Mouse (Mus musculus): ENCODE data around the gene Olfr177. TPM values are rescaled to one million over a fixed set of nuclear protein-coding genes. Genes with fewer than 3 reads are reported as not detected.

Olfr177 gene
- total RNA-seq (2015; ENCODE audit: low replicate concordance) (not detected in 2 replicates), total RNA-seq (2017; ENCODE audit: low replicate concordance) (not detected in 2 replicates)

GRCm38 (mm10) chr16:58874668-58875067 is at the start of gene Olfr177:
Gene Olfr177, minus strand, starts transcription at chr16:58874768.
- no peak for ATAC-seq (replicated peaks; ENCODE audit: low FRiP score, poor library complexity, severe bottlenecking)

DNA sequence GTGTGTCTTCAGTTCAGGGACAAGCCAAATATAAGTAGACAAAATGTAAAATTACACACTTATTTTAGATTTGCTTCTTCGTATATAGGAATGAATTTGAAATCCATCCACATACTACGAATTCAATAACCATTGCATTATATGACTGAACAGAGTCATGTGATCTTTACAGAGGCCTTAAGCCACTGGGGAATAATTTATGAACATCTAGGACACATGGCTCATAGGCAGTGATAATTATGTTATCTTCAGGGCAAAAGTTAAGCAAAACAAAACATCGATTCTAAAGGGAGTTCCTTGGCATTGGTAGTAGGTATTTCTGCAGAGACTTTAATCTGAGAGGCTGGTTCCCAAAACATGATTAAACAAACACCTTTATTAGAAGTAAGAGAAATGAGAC is 17.4 kb upstream of the Olfr177 start, which contains the start of gene Olfr178:
Olfr178 (minus strand) TSS at position 101 of the 400 bp plus-strand sequence.
- ATAC-seq (replicated peaks; ENCODE audit: low FRiP score, poor library complexity, severe bottlenecking), result no peak

- ATAC-seq (replicated peaks; ENCODE audit: low FRiP score, poor library complexity, severe bottlenecking), result no peak
Measured at GRCm38 (mm10) chr16:58884416-58884815, 9.8 kb upstream of the Olfr177 start.

DNA sequence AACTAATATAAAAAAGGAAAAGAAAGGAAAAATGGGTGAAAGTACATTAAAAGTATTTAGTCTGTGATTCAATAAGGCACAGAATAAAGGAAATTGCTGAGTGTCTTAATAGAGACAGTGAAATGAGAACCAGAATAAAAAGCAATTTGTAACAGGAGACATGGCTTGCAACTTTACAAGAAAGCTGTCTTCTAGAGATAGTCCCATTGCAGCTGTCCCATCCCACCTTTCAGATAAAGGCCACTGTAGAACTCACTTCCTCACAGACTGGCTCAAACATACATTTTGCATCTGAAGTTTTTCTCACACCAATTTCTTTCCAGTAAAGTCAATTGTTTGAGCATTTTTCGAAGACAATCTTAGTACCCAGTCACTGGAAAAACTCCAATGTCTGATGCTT is 13.1 kb downstream of the Olfr177 start:
- no peak for ATAC-seq (replicated peaks; ENCODE audit: low FRiP score, poor library complexity, severe bottlenecking)

DNA sequence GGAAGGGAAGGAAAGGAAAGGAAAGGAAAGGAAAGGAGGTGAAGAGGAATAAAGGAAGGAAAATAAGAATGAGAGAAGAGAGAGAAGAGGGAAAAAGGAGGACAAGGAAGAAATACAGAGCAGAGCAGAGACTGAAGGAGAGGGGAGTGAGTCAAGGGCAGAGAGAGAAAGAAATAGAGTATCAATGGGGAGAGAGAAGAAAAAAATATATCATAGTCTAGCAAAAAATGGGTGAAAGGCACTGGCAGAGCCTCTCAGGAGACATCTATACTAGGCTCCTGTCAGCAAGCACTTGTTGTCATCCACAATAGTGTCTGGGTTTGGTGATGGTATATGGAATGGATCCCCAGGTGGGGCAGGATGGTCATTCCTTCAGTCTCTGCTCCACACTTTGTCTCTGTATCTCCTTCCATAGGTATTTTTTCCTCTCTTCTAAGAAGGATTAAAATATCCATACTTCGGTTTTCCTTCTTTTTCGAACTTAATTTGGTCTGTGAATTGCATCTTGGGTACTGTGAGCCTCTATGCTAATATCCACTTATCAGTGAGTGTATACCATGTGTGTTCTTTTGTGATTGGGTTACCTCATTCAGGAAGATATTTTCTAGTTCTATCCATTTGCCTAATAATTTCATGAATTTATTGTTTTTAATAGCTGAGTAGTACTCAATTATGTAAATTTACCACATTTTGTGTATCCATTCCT is 14.4 kb downstream of the Olfr177 start:
- ATAC-seq (replicated peaks; ENCODE audit: low FRiP score, poor library complexity, severe bottlenecking), result no peak

DNA sequence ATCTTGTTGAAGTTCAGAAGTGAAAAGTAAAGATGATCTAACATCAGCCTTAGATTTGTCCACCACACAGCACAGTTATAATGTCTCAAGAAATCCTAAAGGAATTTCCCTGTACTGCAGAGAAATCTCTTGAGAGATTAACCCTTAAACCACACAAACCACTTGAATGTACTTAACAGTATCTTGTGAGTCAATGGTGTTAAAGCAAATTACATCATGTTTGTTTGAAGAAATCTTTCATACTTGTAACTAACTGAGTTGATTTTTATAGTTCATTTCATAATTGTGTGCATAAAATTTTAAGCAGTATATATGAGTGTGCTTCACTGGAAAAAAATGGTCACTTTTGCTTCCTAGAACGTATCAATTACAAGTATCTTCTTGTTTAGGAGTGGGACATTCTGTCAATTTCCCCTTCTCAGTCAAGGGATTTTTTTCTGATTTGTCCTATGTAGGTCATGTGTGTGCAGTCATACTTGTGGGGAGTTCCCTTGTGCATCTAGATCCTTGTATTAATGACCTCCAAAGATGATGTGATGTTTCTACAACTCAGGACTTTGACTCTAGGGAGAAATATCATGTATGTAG is 47.7 kb downstream of the Olfr177 start, which contains the start of gene Olfr175-ps1:
Olfr175-ps1 (minus strand) TSS at position 51 of the 588 bp plus-strand sequence.
- ATAC-seq (replicated peaks; ENCODE audit: low FRiP score, poor library complexity, severe bottlenecking), result no peak

Other genes starting within 250 kb of the Olfr177 start
- gene E330017A01Rik, start 236.0 kb downstream of the Olfr177 start, total RNA-seq (2015; ENCODE audit: low replicate concordance), result not detected in 2 replicates
- gene E330017A01Rik, start 236.0 kb downstream of the Olfr177 start, total RNA-seq (2017; ENCODE audit: low replicate concordance), result not detected in 2 replicates
- 410 and 442 TPM in 2 replicates for gene Cpox, start 204.5 kb downstream of the Olfr177 start, total RNA-seq (2015; ENCODE audit: low replicate concordance)
- 412 and 476 TPM in 2 replicates for gene Cpox, start 204.5 kb downstream of the Olfr177 start, total RNA-seq (2017; ENCODE audit: low replicate concordance)
- gene Gpr15, start 155.7 kb downstream of the Olfr177 start, total RNA-seq (2015; ENCODE audit: low replicate concordance), result not detected in 2 replicates
- not detected in 2 replicates for gene Gpr15, start 155.7 kb downstream of the Olfr177 start, total RNA-seq (2017; ENCODE audit: low replicate concordance)
- 8.6 and 11.9 TPM in 2 replicates for gene Cldnd1, start 146.9 kb downstream of the Olfr177 start, total RNA-seq (2015; ENCODE audit: low replicate concordance)
- gene Cldnd1, start 146.9 kb downstream of the Olfr177 start, total RNA-seq (2017; ENCODE audit: low replicate concordance), result 6.2 and 10.3 TPM in 2 replicates
- not detected in 2 replicates for gene Olfr172, start 111.6 kb downstream of the Olfr177 start, total RNA-seq (2015; ENCODE audit: low replicate concordance)
- not detected in 2 replicates for gene Olfr172, start 111.6 kb downstream of the Olfr177 start, total RNA-seq (2017; ENCODE audit: low replicate concordance)
- gene Olfr173, start 74.5 kb downstream of the Olfr177 start, total RNA-seq (2015; ENCODE audit: low replicate concordance), result not detected in 2 replicates
- gene Olfr173, start 74.5 kb downstream of the Olfr177 start, total RNA-seq (2017; ENCODE audit: low replicate concordance), result not detected in 2 replicates
- gene Olfr175-ps1, start 48.0 kb downstream of the Olfr177 start, total RNA-seq (2015; ENCODE audit: low replicate concordance), result not detected in 2 replicates
- not detected in 2 replicates for gene Olfr175-ps1, start 48.0 kb downstream of the Olfr177 start, total RNA-seq (2017; ENCODE audit: low replicate concordance)
- not detected in 2 replicates for gene Olfr178, start 17.3 kb upstream of the Olfr177 start, total RNA-seq (2015; ENCODE audit: low replicate concordance)
- gene Olfr178, start 17.3 kb upstream of the Olfr177 start, total RNA-seq (2017; ENCODE audit: low replicate concordance), result not detected in 2 replicates
- not detected in 2 replicates for gene Olfr181, start 54.0 kb upstream of the Olfr177 start, total RNA-seq (2015; ENCODE audit: low replicate concordance)
- not detected in 2 replicates for gene Olfr181, start 54.0 kb upstream of the Olfr177 start, total RNA-seq (2017; ENCODE audit: low replicate concordance)
- gene Olfr180, start 54.6 kb upstream of the Olfr177 start, total RNA-seq (2015; ENCODE audit: low replicate concordance), result not detected in 2 replicates
- not detected in 2 replicates for gene Olfr180, start 54.6 kb upstream of the Olfr177 start, total RNA-seq (2017; ENCODE audit: low replicate concordance)
- gene Olfr183, start 120.6 kb upstream of the Olfr177 start, total RNA-seq (2015; ENCODE audit: low replicate concordance), result not detected in 2 replicates
- gene Olfr183, start 120.6 kb upstream of the Olfr177 start, total RNA-seq (2017; ENCODE audit: low replicate concordance), result not detected in 2 replicates
- not detected in 2 replicates for gene Olfr186, start 155.5 kb upstream of the Olfr177 start, total RNA-seq (2015; ENCODE audit: low replicate concordance)
- gene Olfr186, start 155.5 kb upstream of the Olfr177 start, total RNA-seq (2017; ENCODE audit: low replicate concordance), result not detected in 2 replicates
- not detected in 2 replicates for gene Olfr187, start 165.0 kb upstream of the Olfr177 start, total RNA-seq (2015; ENCODE audit: low replicate concordance)
- not detected in 2 replicates for gene Olfr187, start 165.0 kb upstream of the Olfr177 start, total RNA-seq (2017; ENCODE audit: low replicate concordance)
- gene Olfr190, start 203.2 kb upstream of the Olfr177 start, total RNA-seq (2015; ENCODE audit: low replicate concordance), result not detected in 2 replicates
- under 0.01 TPM in 1 of 2 replicates, not detected in the other for gene Olfr190, start 203.2 kb upstream of the Olfr177 start, total RNA-seq (2017; ENCODE audit: low replicate concordance)
- not detected in 2 replicates for gene Olfr191, start 215.1 kb upstream of the Olfr177 start, total RNA-seq (2015; ENCODE audit: low replicate concordance)
- not detected in 2 replicates for gene Olfr191, start 215.1 kb upstream of the Olfr177 start, total RNA-seq (2017; ENCODE audit: low replicate concordance)
- not detected in 2 replicates for gene Olfr193, start 237.1 kb upstream of the Olfr177 start, total RNA-seq (2015; ENCODE audit: low replicate concordance)
- gene Olfr193, start 237.1 kb upstream of the Olfr177 start, total RNA-seq (2017; ENCODE audit: low replicate concordance), result not detected in 2 replicates
- gene Olfr194, start 246.3 kb upstream of the Olfr177 start, total RNA-seq (2015; ENCODE audit: low replicate concordance), result not detected in 2 replicates
- not detected in 2 replicates for gene Olfr194, start 246.3 kb upstream of the Olfr177 start, total RNA-seq (2017; ENCODE audit: low replicate concordance)